Mouse (Mus musculus) ovary, postnatal 36 days (tissue): Measurements from ENCODE around the gene Aif1l.
"Not testable (repeated sequence)": the region's sequence is repeated elsewhere in the genome, so short reads cannot be mapped to it uniquely, and the experiment has no call there.

Experiments
- DNase-seq: peaks from one replicate; pipeline ENCODE4 v3.0.0; 2022; ENCODE audit warnings: low spot score, mixed read lengths

Aif1l gene

GRCm38 (mm10) chr2:31950058-31950871 is at the start of gene Aif1l:
TSS of gene Aif1l (plus strand) at chr2:31950139.
- DNase-seq, result peak; percentile 81

GRCm38 (mm10) chr2:31900932-31901331 is 49.0 kb upstream of the Aif1l start:
- no peak for DNase-seq

GRCm38 (mm10) chr2:31901659-31902362 is 48.1 kb upstream of the Aif1l start:
- DNase-seq, result no peak

GRCm38 (mm10) chr2:31904089-31904488 is 45.9 kb upstream of the Aif1l start:
- peak; percentile 29 for DNase-seq

- no peak for DNase-seq
Observed at GRCm38 (mm10) chr2:31904622-31905021, 45.3 kb upstream of the Aif1l start.

GRCm38 (mm10) chr2:31905682-31906081 is 44.3 kb upstream of the Aif1l start:
- DNase-seq, result no peak

GRCm38 (mm10) chr2:31906407-31906806 is 43.5 kb upstream of the Aif1l start:
- DNase-seq, result no peak

- DNase-seq, result no peak
Observed at GRCm38 (mm10) chr2:31912575-31912974, 37.4 kb upstream of the Aif1l start.

- not testable (repeated sequence) for DNase-seq
Observed at GRCm38 (mm10) chr2:31914213-31914612, 35.7 kb upstream of the Aif1l start.

- peak; percentile 74 for DNase-seq
Observed at GRCm38 (mm10) chr2:31915112-31915511, 34.8 kb upstream of the Aif1l start.

GRCm38 (mm10) chr2:31917636-31918035 is 32.3 kb upstream of the Aif1l start:
- peak; percentile 59 for DNase-seq

GRCm38 (mm10) chr2:31923645-31924044 is 26.3 kb upstream of the Aif1l start:
- no peak for DNase-seq

GRCm38 (mm10) chr2:31924811-31925210 is 25.1 kb upstream of the Aif1l start:
- peak; percentile 47 for DNase-seq

- no peak for DNase-seq
Observed at GRCm38 (mm10) chr2:31925936-31926335, 24.0 kb upstream of the Aif1l start.

- no peak for DNase-seq
Observed at GRCm38 (mm10) chr2:31929664-31930063, 20.3 kb upstream of the Aif1l start.

GRCm38 (mm10) chr2:31934551-31934950 is 15.4 kb upstream of the Aif1l start:
- no peak for DNase-seq

- DNase-seq, result no peak
Observed at GRCm38 (mm10) chr2:31935054-31935453, 14.9 kb upstream of the Aif1l start.

GRCm38 (mm10) chr2:31938298-31938697 is 11.6 kb upstream of the Aif1l start:
- no peak for DNase-seq

- no peak for DNase-seq
Observed at GRCm38 (mm10) chr2:31943011-31943410, 6.9 kb upstream of the Aif1l start.

- no peak for DNase-seq
Observed at GRCm38 (mm10) chr2:31945580-31945979, 4.4 kb upstream of the Aif1l start.

- no peak for DNase-seq
Observed at GRCm38 (mm10) chr2:31948392-31948791, 1.5 kb upstream of the Aif1l start.

GRCm38 (mm10) chr2:31948801-31949200 is 1.1 kb upstream of the Aif1l start:
- DNase-seq, result no peak

GRCm38 (mm10) chr2:31950966-31951365 is 1.0 kb downstream of the Aif1l start:
- no peak for DNase-seq
